Mouse (Mus musculus) megakaryocyte-erythroid progenitor cell, adult 5-6 weeks (primary cell): Measurements from ENCODE around the gene Metrn. TPM values are rescaled to one million over a fixed set of nuclear protein-coding genes. Genes with fewer than 3 reads are reported as not detected.

ENCODE experiments used
- ATAC-seq: replicated peaks from 2 replicates; pipeline ENCODE4 v1.8.0; 2016; ENCODE audit warnings: mild to moderate bottlenecking, inconsistent platforms; ENCODE audit not compliant: severe bottlenecking, poor library complexity, low FRiP score, low TSS enrichment
- total RNA-seq, 2 experiments: library from RNA; stranded (forward) in 1 of 2; stranded (reverse) in 1 of 2; fragments of 200-1000, 215-1000 nt in 1 of 2; fragments of >200 nt in 1 of 2; fragmentation: Nextera tagmentation in 1 of 2; gene quantifications; 2 replicates each; pipeline ENCODE4 v1.2.3; 2014 to 2017

The Metrn gene
- total RNA-seq, 2 experiments from 2014 or later, result 15.5 to 20.6 TPM

DNA sequence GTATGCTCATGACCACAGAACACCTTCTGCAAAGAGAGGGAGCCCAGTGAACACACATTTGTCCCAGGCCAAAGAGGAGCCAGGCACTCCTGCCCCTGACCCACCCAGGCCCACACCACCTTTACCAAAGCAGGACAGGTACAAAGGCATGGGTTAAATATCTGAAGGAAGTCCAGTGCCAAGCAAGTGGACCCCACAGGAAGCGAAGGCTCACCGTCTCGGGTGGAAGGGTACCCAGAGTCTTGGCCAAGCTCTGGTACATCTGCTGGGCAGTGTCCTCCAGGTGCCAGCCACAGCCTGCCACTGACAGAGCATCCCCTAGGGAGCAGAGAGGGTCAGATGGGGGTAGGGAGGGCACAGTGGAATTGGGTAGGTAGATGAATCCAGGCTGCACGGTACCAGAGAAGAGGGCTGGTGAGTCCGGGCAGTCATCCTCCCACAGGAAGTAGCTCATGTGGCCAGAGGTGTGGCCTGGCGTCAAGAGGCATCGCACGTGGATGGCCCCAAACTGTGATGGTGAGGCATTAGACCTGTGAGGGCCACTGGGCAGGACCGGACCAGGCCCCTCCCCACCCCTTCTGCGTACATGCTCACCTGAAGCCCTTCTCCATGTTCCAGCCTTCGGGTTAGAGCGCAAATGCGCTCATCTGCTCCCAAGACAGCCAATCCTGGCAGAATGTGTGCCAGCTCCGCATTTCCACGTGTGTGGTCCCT, 12.9 kb downstream of the Metrn start:
- ATAC-seq, result no peak

DNA sequence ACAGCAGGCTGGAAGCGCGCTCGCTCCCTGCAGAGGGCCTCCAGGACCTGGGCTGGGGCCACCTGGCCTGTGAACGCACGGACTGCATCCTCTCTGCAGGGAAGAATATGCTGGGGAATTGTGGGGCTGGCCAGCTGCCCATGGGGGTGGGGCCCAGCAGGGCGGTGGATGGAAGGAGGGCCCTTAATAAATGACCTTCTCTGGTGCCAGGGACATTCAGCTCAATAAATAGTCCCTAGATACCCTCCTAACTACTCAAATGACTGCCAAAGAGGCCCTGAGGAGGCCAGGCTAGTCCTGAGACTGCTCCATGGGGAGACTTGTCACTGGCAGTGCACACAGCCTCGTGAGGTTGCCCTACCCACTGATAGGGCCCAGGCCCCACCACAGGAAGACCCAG, 13.8 kb downstream of the Metrn start:
- no peak for ATAC-seq

GRCm38 (mm10) chr17:25781339-25781738, 15.6 kb downstream of the Metrn start:
- no peak for ATAC-seq

GRCm38 (mm10) chr17:25777948-25778347, 19.0 kb downstream of the Metrn start:
- ATAC-seq, result no peak

DNA sequence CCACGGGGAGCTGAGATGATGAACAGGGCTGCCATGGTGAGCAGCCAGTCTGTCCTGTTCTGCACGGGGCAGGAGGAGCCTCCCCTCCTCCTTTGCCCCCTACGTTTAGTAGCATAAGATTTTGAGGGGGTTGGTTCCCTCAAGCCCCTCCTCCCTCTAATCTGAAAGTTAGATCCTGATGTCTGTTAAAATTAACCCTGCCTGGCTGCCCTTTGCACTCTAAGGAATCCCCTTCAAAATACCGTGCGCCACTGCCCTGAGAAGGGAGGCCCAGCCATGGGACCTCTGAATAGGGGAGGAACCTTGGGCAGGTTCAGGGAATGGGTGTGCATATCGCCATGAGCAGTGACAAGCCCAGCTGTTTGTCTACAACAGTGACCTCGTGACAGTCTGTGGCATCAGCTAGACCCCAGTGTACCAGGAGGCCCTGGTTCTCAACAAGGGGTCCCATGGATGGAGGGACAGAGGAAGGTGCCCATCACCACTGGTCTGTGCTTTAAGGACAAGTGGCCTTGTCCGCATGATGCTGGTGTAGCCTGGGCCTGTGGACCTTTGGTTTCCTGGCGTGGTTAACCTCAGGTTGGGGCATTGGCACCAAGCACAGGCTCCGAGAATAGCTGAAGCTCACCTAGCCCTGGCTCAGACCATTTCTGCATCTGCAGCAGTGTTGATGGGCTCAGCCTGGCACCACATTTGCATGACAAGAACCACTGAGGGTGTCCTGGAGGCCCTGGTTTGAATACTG, 21.4 kb downstream of the Metrn start:
- ATAC-seq, result no peak

DNA sequence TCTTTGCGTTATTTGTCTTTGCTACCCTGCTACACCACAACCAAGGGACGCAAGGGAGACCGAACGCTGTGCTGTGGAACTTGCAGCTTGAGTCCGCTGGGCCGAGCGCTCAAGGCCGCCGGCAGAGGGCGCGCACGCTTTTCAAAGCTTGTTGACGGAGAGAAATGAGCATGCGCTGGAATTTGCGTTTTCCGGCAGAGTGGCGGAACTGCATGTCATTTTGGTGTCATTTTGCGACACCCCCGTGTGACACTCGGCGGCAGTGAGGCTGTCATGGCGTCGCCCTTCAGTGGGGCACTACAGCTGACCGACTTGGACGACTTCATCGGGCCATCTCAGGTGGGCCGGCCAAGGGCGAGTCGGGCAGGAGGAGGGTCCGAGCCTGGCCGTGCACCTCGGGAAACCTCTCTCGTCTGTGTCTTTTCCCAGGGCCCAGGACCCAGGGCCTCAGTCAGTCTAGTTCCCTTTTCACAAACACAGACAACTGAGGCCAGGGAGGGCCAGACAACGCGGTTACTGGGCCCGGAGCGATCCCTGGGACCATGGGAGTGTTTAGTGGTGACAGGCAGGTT, 23.3 kb downstream of the Metrn start, which contains the start of gene Narfl:
TSS of gene Narfl (plus strand) at position 228 of the 572 bp plus-strand sequence.
- peak; percentile 96 for ATAC-seq

DNA sequence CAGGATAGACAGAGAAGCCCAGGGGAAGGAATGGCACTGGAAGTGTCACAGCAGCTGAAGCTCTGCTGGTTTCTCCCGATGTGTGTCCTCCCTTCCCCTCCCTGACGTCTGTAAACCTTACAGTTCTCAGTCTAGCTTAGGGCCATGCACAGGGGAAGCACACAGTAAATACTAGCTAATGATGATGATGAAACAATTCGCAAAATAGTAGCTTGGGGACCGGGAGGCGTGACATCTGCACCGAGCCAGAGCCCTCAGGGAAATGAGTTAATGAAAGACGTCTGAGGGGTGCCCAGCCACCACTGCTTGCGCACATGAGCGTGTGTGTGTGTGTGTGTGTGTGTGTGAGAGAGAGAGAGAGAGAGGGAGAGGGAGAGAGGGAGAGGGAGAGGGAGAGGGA, 27.6 kb downstream of the Metrn start:
- ATAC-seq, result no peak

GRCm38 (mm10) chr17:25765886-25766285, 31.1 kb downstream of the Metrn start:
- no peak for ATAC-seq

- ATAC-seq, result no peak
Observed at GRCm38 (mm10) chr17:25762591-25762990, 34.3 kb downstream of the Metrn start.

DNA sequence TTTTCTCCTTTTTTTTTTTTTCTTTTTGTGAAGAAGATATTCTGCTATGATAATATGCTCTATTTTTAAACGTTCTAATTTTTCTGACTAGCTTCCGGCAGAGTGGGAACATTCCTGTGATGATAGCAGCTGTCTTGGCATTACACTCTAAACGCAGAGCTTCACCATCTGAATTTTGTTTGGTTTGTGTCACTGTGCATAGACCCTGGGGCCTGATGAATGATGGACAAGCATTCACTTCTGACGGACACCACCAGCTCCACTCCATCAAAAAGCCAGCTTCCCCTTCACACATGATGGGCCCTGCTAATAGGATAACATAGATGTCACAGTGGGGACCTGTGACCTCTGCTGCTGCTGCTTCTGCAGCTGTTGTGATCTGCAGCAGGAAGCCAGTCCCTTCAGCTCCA, 35.4 kb downstream of the Metrn start:
- ATAC-seq, result no peak

- no peak for ATAC-seq
Observed at GRCm38 (mm10) chr17:25760148-25760547, 36.8 kb downstream of the Metrn start.

GRCm38 (mm10) chr17:25757691-25758090, 39.2 kb downstream of the Metrn start:
- ATAC-seq, result no peak

GRCm38 (mm10) chr17:25756378-25757242, 40.3 kb downstream of the Metrn start:
- no peak for ATAC-seq

- ATAC-seq, result no peak
Observed at GRCm38 (mm10) chr17:25755627-25756377, 41.1 kb downstream of the Metrn start.

DNA sequence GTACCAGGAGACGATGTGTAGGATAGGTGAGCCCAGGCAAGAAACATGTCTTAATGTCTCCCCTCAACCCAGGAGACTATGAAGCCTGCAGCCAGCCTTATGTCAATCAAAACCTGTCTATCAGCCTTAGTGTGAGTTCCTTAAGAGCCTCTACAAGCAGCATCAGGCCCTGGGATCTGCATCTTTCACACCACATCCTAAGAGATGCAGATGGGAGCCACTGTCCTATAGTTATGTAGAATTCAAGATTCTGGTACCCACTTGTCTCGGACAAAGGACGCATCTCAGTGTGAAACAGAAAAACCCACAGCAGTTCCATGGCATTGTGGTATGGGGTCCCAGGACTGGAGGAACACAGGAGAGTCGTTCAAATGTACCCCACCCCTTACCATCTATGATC, 41.9 kb downstream of the Metrn start:
- no peak for ATAC-seq

GRCm38 (mm10) chr17:25754241-25754640, 42.7 kb downstream of the Metrn start, which contains the start of gene Msln:
Gene Msln, minus strand, starts transcription at chr17:25754378.
- ATAC-seq, result no peak

DNA sequence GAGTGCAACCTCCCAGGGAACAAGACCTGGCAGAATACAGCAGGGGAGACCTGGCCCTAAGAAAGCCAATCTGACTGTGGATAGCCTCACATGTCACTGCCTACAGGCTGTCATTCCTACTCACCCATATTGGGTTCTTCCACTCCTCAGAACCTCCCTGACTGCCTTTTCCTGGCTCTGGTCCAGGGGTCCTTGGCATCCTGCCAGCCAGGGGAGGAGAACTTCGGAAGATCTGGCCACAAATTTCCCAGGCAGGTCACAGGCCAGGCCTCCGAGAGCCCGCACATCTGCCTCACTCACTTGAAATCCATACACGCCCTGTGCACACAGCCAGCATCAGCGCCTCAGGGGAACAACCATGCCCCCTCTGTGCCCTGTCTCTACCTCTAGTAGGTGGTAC, 45.5 kb downstream of the Metrn start:
- ATAC-seq, result no peak

DNA sequence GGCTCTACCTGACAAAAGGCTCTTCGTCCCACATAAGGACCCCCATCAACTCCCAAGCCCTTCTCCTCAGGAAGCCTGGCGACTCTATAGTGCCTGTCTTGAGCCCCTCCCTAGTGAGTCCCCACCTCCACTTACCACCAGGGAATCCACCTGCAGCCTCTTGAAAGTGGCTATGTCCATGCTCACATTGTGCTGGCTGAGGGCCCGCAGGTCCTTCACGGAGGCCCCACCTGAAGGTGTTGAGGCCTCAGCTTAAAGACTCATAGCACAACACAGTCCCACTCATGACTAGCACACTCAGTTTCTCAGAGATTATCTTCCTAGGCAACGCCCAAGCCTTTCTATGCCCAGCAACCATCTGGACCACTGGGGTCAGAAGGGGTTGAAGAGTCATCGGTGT, 47.6 kb downstream of the Metrn start:
- ATAC-seq, result no peak

GRCm38 (mm10) chr17:25748238-25748637, 48.7 kb downstream of the Metrn start:
- no peak for ATAC-seq
